Mouse (Mus musculus) limb, embryonic 14.5 days (tissue): ENCODE measurements around the gene Cebpe. TPM values are rescaled to one million over a fixed set of nuclear protein-coding genes. Genes with fewer than 3 reads are reported as not detected.

Source experiments
- ATAC-seq: fragments of 200-750 bp; cut with Nextera tagmentation; 2 replicates; pipeline ENCODE4 v1.8.0; 2017; ENCODE audit warnings: low read depth, moderate number of reproducible peaks, moderate TSS enrichment; ENCODE audit not compliant: low FRiP score
- DNase-seq: peaks from one replicate; pipeline ENCODE4 v3.0.0-alpha.2; 2015; ENCODE audit warnings: low spot score
- H3K27ac ChIP-seq: fragments of 300-500 bp; sonication (generic); replicated peaks from 2 replicates; pipeline ENCODE4 v1.5.1; 2014; ENCODE audit warnings: low read depth, mild to moderate bottlenecking, low read length, moderate library complexity, mixed read lengths
- H3K27me3 ChIP-seq: fragments of 300-500 bp; sonication (generic); 2 replicates; pipeline ENCODE4 v1.6.1; 2014; ENCODE audit warnings: low read length, mixed read lengths; ENCODE audit not compliant: control insufficient read depth, insufficient read depth
- H3K36me3 ChIP-seq: fragments of 300-500 bp; sonication (generic); 2 replicates; pipeline ENCODE4 v1.6.1; 2014; ENCODE audit warnings: mild to moderate bottlenecking, low read length, moderate library complexity, mixed read lengths; ENCODE audit not compliant: control insufficient read depth, insufficient read depth
- H3K4me1 ChIP-seq: fragments of 300-500 bp; sonication (generic); 2 replicates; pipeline ENCODE4 v1.6.1; 2014; ENCODE audit warnings: antibody characterized with exemption, low read length, mixed read lengths; ENCODE audit not compliant: control insufficient read depth, insufficient read depth
- H3K4me2 ChIP-seq: fragments of 300-500 bp; sonication (generic); replicated peaks from 2 replicates; pipeline ENCODE4 v1.6.1; 2014; ENCODE audit warnings: low read depth, mild to moderate bottlenecking, low read length, moderate library complexity; ENCODE audit not compliant: severe bottlenecking
- H3K4me3 ChIP-seq: fragments of 300-500 bp; sonication (generic); replicated peaks from 2 replicates; pipeline ENCODE4 v1.5.1; 2014; ENCODE audit warnings: low read length
- H3K9ac ChIP-seq: fragments of 300-500 bp; sonication (generic); 2 replicates; pipeline ENCODE4 v1.6.1; 2014; ENCODE audit warnings: mild to moderate bottlenecking, low read depth, low read length, moderate library complexity; ENCODE audit not compliant: severe bottlenecking
- H3K9me3 ChIP-seq: fragments of 300-500 bp; sonication (generic); 2 replicates; pipeline ENCODE4 v1.6.1; 2016; ENCODE audit warnings: low read length; ENCODE audit not compliant: control insufficient read depth
- POLR2A ChIP-seq: fragments of 200-500 bp; IDR thresholded peaks from 2 replicates; pipeline ENCODE4 v1.8.0; 2012; ENCODE audit warnings: inconsistent platforms, mild to moderate bottlenecking, moderate library complexity, borderline replicate concordance; ENCODE audit not compliant: insufficient read depth, insufficient read length; ENCODE audit errors: extremely low read depth
- WGBS: fragments of 180-500 bp; shearing (Covaris S2); extraction: QIAGEN DNeasy Blood & Tissue Kit; methylation state at CpG from one replicate; pipeline ENCODE4 v1.1.7; 2014; 5-methylcytosine and 5-hydroxymethylcytosine counted together
- polyA plus RNA-seq, 2 experiments: library from polyadenylated mRNA; depleted of rRNA in 1 of 2; stranded (reverse) in 1 of 2; unstranded in 1 of 2; fragments of >200 nt; fragmentation: Nextera tagmentation in 1 of 2; extraction: Ambion mirVana in 1 of 2; gene quantifications; 2 replicates each; pipeline versions ENCODE4 v1.2.1 to v1.2.3; 2012 to 2014

The Cebpe gene
- polyA plus RNA-seq, 2 experiments = 0.23 to 0.30 TPM

DNA sequence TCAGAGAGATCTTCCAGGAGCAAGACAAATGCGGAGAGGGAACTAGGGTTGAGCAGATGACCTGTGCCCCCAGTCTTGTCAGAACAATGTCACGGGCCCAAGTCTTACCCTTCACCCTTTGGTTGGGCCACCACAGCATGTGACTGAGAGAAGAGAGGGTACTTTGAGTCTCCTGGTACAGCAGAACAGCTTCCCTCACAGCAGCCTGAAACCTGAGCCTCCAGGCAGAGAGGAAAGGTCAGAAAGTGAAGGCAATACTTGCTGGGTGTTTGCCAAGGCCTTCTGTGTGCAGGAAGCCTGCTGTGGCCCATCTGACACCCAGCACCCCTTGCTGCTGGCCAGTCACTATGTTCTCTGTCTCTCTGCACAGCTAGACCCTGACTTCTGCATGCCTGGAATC, 30.4 kb upstream of the Cebpe start:
- no peak for ATAC-seq
- no peak for DNase-seq
- Histone ChIP-seq H3K9ac (no peak overlapping the region), H3K9me3 (no peaks in the 10 kb centered on the region), H3K4me2 (no peak overlapping the region), H3K4me1 (no peaks in the 10 kb centered on the region), H3K4me3 (no peak overlapping the region), H3K27ac (no peak overlapping the region), H3K27me3 (no peaks in the 10 kb centered on the region), H3K36me3 (no peaks in the 10 kb centered on the region)
- 75% methylated on average over 2 of the region's 2 CpGs for WGBS
- no peak for TF ChIP-seq POLR2A

DNA sequence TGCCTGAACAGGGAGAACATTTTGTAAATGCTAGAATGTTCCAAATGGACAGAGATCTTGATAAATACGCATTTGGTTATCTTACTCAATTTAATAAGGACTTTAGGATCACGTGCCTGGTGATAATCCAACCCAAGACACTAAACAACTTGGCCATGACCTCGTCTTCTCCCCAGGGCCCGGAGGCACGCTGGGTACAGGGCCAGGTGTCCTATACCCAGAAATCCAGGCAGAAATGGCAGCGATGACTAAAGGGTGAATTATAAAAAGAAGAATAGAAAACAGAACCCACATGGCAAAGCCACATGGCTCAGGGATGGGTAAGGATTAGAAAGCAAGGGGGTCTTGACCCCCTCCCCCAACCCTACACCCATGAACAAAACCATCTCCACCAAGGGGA, 29.7 kb upstream of the Cebpe start:
- WGBS = 83% methylated on average over 6 of the region's 6 CpGs
- Histone ChIP-seq H3K4me3 (no peak overlapping the region), H3K4me2 (no peak overlapping the region), H3K9me3 (no peaks in the 10 kb centered on the region), H3K36me3 (no peaks in the 10 kb centered on the region), H3K9ac (no peak overlapping the region), H3K4me1 (no peaks in the 10 kb centered on the region), H3K27me3 (no peaks in the 10 kb centered on the region), H3K27ac (no peak overlapping the region)
- DNase-seq (no peak), ATAC-seq (no peak)
- no peak for TF ChIP-seq POLR2A

DNA sequence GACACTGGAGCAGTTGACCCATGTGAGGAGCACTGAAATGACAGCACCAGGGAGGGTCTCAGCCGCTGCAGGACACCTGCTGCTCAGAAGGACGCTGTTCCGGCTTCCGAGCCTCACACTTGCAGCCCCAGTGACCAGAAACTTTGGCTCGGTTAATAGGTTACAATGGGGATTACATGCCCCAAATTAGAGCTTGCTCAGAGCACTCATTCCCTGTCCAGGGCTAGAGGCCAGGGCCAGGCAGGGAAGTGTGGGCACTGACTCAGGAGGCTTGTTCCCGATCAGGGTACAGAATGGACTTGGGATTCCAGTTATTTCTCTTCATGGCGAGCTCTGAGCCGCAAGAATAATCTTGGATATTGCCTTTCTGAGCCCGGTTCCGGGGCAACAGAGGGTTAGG, 25.7 kb upstream of the Cebpe start:
- WGBS = 77% methylated on average over 10 of the region's 10 CpGs
- Histone ChIP-seq H3K4me2 (no peak overlapping the region), H3K27ac (no peak overlapping the region), H3K36me3 (no peaks in the 10 kb centered on the region), H3K4me1 (no peaks in the 10 kb centered on the region), H3K4me3 (no peak overlapping the region), H3K27me3 (no peaks in the 10 kb centered on the region), H3K9ac (no peak overlapping the region), H3K9me3 (no peaks in the 10 kb centered on the region)
- no peak for ATAC-seq
- TF ChIP-seq POLR2A = no peak
- DNase-seq = no peak

DNA sequence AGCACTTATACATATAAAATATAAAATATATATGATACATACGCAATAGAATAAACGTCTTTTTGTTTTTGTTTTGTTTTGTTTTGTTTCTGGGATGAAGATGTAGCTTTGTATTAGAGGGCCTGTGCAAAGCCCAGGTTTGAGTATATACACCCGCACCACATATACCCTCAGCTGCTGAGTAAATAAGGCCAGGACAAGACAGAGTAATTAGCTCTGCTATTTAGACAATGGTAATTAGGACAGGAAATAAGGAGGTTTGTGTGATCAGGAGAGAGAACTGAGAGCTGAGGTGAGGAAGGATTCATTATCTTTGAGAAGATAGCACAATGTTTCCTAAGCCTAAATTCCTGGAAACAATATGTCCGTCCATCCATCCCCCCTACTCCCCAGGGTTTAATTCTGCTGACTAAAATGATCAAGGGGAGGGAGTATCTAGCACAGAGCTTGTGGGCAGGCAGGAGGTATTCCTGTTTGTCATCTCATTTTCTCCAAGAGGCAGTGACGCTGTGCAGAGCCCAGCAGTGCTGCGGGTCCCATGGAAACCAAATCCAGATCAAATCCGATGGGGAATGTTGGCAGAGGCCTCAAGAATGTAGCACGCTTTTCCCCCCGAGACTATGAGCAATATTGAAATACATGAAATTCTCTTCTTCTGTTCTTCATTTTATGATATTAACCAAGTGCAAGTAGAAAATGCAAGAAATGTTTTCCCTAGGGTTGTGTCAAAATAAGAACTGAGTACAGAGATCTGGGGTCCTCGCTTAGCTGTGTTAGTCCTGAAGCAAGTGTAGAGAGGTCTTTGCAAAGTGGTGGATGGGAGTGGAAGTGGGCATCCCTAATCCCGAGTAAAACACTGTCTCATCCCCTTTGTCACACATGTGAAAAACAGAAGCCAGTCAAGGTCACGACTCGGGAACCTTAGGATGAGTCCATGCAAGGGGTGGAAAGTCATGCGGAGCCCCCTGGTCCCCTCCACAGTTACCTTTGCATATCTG, 24.9 kb upstream of the Cebpe start:
- no peak overlapping the region for H3K9ac ChIP-seq
- DNase-seq (peak; percentile 63), ATAC-seq (peak; percentile 50; the same call in 1 of the 2 replicates)

DNA sequence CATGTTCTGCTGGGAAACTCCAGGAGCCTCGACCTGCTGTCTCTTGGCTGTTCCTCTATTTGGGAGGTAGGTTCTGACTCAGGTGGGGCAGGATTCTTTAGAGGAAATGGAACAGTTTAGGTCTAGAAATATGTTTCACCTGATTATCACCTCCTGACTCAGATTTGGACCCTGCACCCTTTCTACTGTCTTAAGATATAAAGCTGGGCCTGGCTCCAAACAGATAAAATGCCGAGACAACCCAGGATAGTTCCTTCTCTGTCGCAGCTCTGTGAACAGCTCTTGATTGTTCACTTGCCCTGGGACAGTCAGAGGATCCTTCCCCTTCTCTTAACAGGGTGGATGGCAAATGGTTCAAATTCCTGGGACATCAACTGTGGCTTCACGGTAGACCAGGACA, 23.2 kb upstream of the Cebpe start:
- 74% methylated on average over 4 of the region's 4 CpGs for WGBS

More for the DNA sequence above, 24.9 kb upstream of the Cebpe start:
- H3K27me3 ChIP-seq = no peaks in the 10 kb centered on the region
- no peak for TF ChIP-seq POLR2A
- H3K4me1 ChIP-seq = no peaks in the 10 kb centered on the region
- no peak overlapping the region for H3K4me3 ChIP-seq
- H3K9me3 ChIP-seq = no peaks in the 10 kb centered on the region
- H3K27ac ChIP-seq = no peak overlapping the region
- no peak overlapping the region for H3K4me2 ChIP-seq
- no peaks in the 10 kb centered on the region for H3K36me3 ChIP-seq
- 63% methylated on average over 14 of the region's 14 CpGs for WGBS

More for the DNA sequence above, 23.2 kb upstream of the Cebpe start:
- Histone ChIP-seq H3K36me3 (no peaks in the 10 kb centered on the region), H3K4me2 (no peak overlapping the region), H3K4me3 (no peak overlapping the region), H3K9me3 (no peaks in the 10 kb centered on the region), H3K27me3 (no peaks in the 10 kb centered on the region), H3K27ac (no peak overlapping the region), H3K9ac (no peak overlapping the region), H3K4me1 (no peaks in the 10 kb centered on the region)
- TF ChIP-seq POLR2A = no peak
- DNase-seq = no peak
- no peak for ATAC-seq
